Mouse (Mus musculus) granulocyte monocyte progenitor cell, adult 5-6 weeks (primary cell): ENCODE results near the gene Itk. TPM values are rescaled to one million over a fixed set of nuclear protein-coding genes. Genes with fewer than 3 reads are reported as not detected.

ENCODE experiments used
- ATAC-seq: replicated peaks from 2 replicates; pipeline ENCODE4 v1.8.0; 2016; ENCODE audit warnings: mild to moderate bottlenecking, moderate TSS enrichment, inconsistent platforms; ENCODE audit not compliant: poor library complexity, severe bottlenecking
- total RNA-seq, 2 experiments: library from RNA; stranded (forward) in 1 of 2; stranded (reverse) in 1 of 2; fragments of 200-712, 200-1000 nt in 1 of 2; fragments of >200 nt in 1 of 2; fragmentation: Nextera tagmentation in 1 of 2; gene quantifications; 2 replicates each; pipeline ENCODE4 v1.2.3; 2014 to 2017

The Itk gene
- total RNA-seq, 2 experiments from 2014 or later = 0.21 TPM; not detected in 1

- ATAC-seq = peak; percentile 97
Measured at GRCm38 (mm10) chr11:46286803-46287202, 102.5 kb downstream of the Itk start.

DNA sequence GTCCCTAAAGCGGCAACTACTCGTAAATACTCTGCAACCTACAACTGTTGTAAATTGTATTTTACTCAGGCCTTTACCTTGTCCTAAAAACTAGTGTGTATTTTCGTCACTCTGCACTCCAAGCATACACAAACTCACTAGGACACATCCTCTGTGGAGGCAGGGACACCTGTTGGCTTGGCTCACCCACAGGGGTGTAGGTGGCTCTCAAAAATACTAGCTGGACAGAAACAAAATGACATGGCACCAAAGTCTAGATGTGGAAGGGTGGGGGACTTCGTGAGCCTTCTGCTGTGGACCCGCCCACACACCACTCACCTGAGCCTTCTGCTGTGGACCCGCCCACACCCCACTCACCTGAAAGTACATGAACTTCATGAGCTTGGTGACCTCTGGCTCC lies 105.5 kb downstream of the Itk start:
- ATAC-seq = no peak

DNA sequence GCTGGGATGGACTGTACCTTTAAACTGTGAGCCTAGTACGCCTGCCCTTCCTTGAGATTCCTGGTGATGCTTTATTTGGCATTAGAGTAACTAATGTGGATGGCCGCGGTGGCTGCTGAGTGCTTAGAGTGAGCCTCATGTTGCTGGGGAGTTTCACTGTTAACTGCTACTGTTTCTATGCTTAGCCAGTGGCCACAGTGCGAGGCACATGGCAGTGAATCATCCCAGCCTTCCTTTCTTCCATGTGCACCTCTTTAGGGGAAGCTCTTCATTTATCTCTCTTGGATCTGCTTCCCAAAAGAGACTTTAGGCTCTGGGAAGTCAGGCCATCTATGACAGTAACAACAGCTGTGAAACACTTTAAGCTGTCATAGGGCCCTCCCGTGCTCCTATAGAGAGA lies 106.7 kb downstream of the Itk start:
- ATAC-seq = no peak

DNA sequence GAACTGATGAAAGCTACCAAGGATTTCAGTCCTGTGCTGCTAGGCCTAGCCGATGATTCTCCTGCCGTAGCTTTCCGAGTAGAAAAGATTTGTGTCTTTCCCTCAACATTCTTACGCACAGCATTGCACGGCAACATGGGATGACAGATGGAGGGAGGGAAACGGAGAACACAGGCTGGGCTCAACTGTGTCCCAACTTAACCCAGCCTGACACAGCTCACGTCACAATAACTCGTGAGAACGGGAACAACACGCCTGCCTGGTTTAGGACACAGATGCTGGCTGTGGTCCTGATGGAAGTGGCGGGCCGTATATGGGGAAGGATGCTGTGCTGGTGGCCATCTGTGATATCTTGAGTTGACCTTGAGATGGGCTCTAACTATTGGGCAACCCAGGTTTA lies 110.6 kb downstream of the Itk start:
- no peak for ATAC-seq

DNA sequence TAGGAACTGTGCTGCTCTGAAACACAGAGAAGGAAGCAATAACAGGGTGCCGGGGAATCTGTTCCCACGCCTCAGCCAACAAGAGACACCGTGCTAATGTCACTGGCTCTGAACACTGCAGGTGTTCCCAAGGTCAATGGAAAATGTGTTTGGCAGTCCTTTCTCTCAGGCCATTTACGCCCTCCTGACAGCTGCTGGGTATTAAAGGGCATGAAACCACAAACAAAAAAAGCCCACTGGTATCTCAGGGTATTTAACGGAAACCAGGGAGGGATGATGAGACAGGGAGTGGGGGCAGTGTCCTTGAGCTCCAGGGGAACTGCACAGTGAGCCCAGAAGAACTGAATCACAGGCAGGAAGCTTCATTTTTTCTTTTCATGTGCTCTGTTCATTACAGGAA lies 111.2 kb downstream of the Itk start:
- ATAC-seq = no peak

GRCm38 (mm10) chr11:46276778-46277177 lies 112.5 kb downstream of the Itk start:
- peak; percentile 68 for ATAC-seq

DNA sequence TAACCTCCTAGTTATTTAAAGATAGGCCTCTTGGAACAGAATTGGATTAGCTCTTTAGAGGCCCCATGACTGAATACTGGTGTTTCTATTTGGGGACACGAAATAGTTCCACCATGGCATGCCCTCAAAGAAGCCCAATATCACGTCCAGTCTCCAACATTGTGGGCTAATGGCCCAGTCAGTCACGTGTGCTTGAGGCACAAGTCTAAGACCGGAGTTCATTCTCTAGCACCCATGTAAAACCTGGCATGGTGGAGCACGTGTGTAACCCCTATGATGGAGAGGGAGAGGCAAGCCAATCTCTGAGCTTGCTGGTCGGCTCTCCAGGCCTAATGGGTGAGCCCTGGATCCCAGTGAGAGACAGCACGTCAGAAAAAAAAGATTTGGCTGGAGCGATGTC lies 113.1 kb downstream of the Itk start:
- ATAC-seq = no peak

DNA sequence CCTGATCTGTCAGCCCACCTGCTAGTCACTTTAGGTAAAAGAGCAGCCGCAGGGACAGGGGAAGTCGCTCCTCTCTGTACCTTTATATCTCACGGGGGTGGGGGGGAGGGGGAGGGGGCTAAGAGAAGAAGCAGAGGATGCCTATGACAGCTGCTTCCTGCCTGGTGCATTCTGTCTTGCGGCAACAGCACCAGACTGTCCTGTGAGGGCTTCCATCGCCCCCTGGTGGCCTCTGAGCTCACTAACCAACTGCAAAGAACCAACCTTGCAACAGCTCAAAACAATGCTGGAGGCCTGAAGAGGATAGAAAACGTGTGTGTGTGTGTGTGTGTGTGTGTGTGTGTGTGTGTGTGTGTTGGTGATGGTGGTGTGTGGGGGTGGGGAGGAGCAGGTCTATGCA lies 114.0 kb downstream of the Itk start:
- peak; percentile 91 for ATAC-seq

Other genes with a start within 250 kb of the Itk start
- gene Nipal4, start 223.0 kb downstream of the Itk start, total RNA-seq (2014; fragmentation: Nextera tagmentation) = not detected in 2 replicates
- not detected in 2 replicates for gene Nipal4, start 223.0 kb downstream of the Itk start, total RNA-seq (2017)
- not detected in 2 replicates for gene Fndc9, start 154.0 kb downstream of the Itk start, total RNA-seq (2014; fragmentation: Nextera tagmentation)
- not detected in 2 replicates for gene Fndc9, start 154.0 kb downstream of the Itk start, total RNA-seq (2017)
- gene Cyfip2, start 76.7 kb downstream of the Itk start, total RNA-seq (2014; fragmentation: Nextera tagmentation) = 92.3 and 106 TPM in 2 replicates
- gene Cyfip2, start 76.7 kb downstream of the Itk start, total RNA-seq (2017) = 43.2 and 55.8 TPM in 2 replicates
- gene Fam71b, start 7.0 kb upstream of the Itk start, total RNA-seq (2014; fragmentation: Nextera tagmentation) = 1.6 TPM in 1 of 2 replicates, not detected in the other
- gene Fam71b, start 7.0 kb upstream of the Itk start, total RNA-seq (2017) = not detected in 2 replicates
- 26.5 and 58.6 TPM in 2 replicates for gene Med7, start 47.4 kb upstream of the Itk start, total RNA-seq (2014; fragmentation: Nextera tagmentation)
- gene Med7, start 47.4 kb upstream of the Itk start, total RNA-seq (2017) = 16.6 and 17.4 TPM in 2 replicates
- 0.28 TPM in 1 of 2 replicates, not detected in the other for gene Havcr2, start 65.4 kb upstream of the Itk start, total RNA-seq (2014; fragmentation: Nextera tagmentation)
- gene Havcr2, start 65.4 kb upstream of the Itk start, total RNA-seq (2017) = 0.05 and 0.56 TPM in 2 replicates
- not detected in 2 replicates for gene Gm12169, start 134.7 kb upstream of the Itk start, total RNA-seq (2014; fragmentation: Nextera tagmentation)
- gene Gm12169, start 134.7 kb upstream of the Itk start, total RNA-seq (2017) = not detected in 2 replicates
- gene BC053393, start 182.0 kb upstream of the Itk start, total RNA-seq (2014; fragmentation: Nextera tagmentation) = not detected in 2 replicates
- not detected in 2 replicates for gene BC053393, start 182.0 kb upstream of the Itk start, total RNA-seq (2017)
- gene Dppa1, start 239.7 kb upstream of the Itk start, total RNA-seq (2014; fragmentation: Nextera tagmentation) = not detected in 2 replicates
- not detected in 2 replicates for gene Dppa1, start 239.7 kb upstream of the Itk start, total RNA-seq (2017)